Mouse (Mus musculus) spleen, adult 10 weeks (tissue): ENCODE data around the gene Dbndd1. TPM values are rescaled to one million over a fixed set of nuclear protein-coding genes. Genes with fewer than 3 reads are reported as not detected.

Experiments used
- polyA plus RNA-seq: library from polyadenylated mRNA; stranded (reverse); fragments of 350-450 nt; fragmentation: Illumina TruSeq; extraction: RNeasy Lipid Tissue Mini Kit (QIAGEN cat#74804); gene quantifications from one replicate; pipeline ENCODE4 v1.2.3, GENCODE M21; 2015; ENCODE audit warnings: low replicate concordance; ENCODE audit not compliant: insufficient read depth

Gene Dbndd1
- polyA plus RNA-seq = not detected

GRCm38 (mm10) chr8:123514781-123515539 is at the start of gene Dbndd1:
Gene Dbndd1, minus strand, starts transcription at chr8:123515463.

GRCm38 (mm10) chr8:123518667-123519066 is 3.4 kb upstream of the Dbndd1 start, which contains the start of gene Gas8:
Gene Gas8, plus strand, starts transcription at chr8:123518834.

GRCm38 (mm10) chr8:123477737-123478258 is 37.5 kb downstream of the Dbndd1 start, which contains the start of gene Afg3l1:
Gene Afg3l1, plus strand, starts transcription at chr8:123477903.

Other genes starting within 250 kb of the Dbndd1 start
- 22.2 TPM for gene Fanca, start 196.9 kb downstream of the Dbndd1 start, polyA plus RNA-seq
- 0.28 TPM for gene Spire2, start 182.8 kb downstream of the Dbndd1 start, polyA plus RNA-seq
- 390 TPM for gene Tcf25, start 141.7 kb downstream of the Dbndd1 start, polyA plus RNA-seq
- gene Mc1r, start 108.4 kb downstream of the Dbndd1 start, polyA plus RNA-seq = not detected
- 0.48 TPM for gene Tubb3, start 104.0 kb downstream of the Dbndd1 start, polyA plus RNA-seq
- 10.7 TPM for gene Def8, start 91.9 kb downstream of the Dbndd1 start, polyA plus RNA-seq
- gene Afg3l1, start 37.6 kb downstream of the Dbndd1 start, polyA plus RNA-seq = 19.8 TPM
- 3.9 TPM for gene Gas8, start 3.4 kb upstream of the Dbndd1 start, polyA plus RNA-seq
- gene Rhou, start 138.5 kb upstream of the Dbndd1 start, polyA plus RNA-seq = 0.55 TPM